In the genomic region with DNA sequence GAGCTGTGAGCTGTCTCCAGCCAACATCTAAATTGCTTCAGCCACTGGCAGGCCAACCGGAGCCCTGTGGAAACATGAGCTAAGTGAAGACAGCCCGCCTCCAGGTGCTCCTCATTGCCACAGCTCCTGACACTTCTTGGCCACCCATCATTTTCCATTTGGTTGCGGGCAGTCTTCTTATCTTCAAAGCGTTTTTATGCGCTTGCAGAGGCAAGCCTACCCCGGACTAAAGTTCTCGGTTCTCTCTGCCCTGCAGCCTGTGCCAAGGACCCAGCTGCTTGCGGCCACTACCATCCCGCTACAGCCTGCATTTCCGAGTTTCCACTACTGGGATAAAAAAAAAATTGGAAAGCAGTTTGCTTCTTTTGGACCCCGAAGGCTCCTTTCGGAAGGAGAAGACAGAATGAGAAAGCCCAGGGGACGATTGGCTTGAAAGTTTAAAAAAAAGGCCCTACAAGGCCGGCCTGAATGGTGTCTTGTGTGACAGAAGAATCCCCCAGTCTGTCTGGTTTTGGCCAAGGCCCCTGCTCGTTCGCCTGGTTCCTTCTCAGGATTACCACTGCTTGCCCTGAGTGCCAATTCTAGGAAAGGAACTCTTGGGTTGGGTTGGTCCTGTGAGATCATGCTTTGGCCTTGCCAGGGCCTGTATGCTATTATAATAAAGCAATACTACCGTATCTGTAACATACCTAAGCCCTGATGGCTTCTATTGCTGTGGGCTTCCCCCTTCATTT, we compare ENCODE assay signal across 13 mouse cellular contexts.
DNase-seq lines count a peak whose midpoint lies in the region; ATAC-seq and TF ChIP-seq lines count a peak whose summit lies in the region.
"Had no signal": no experiment of that assay in that cellular context is flagged by ENCODE, and none has a peak within 500 bp of the region (broad histone marks: within the 10 kb centered on the region; RNA-seq: fewer than 3 reads in every experiment).

No protein-coding gene starts in this region.

- H3K9ac ChIP-seq in embryonic facial prominence, embryonic 14.5 days (ENCODE audit: low read depth, low read length) = no peak overlapping the region
- H3K9ac ChIP-seq in limb, embryonic 15.5 days = no peak overlapping the region
- H3K9ac ChIP-seq in intestine, postnatal 0 days (ENCODE audit: low read depth, low read length) = no peak overlapping the region
- H3K9ac ChIP-seq in stomach, postnatal 0 days (ENCODE audit: low read length) = no peak overlapping the region

- no peak overlapping the region for H3K4me2 ChIP-seq in embryonic facial prominence, embryonic 14.5 days (ENCODE audit: low read depth, low read length)
- no peak overlapping the region for H3K4me2 ChIP-seq in limb, embryonic 15.5 days
- no peak overlapping the region for H3K4me2 ChIP-seq in intestine, postnatal 0 days (replicated peaks; ENCODE audit: low read depth)
- H3K4me2 ChIP-seq in stomach, postnatal 0 days (replicated peaks; ENCODE audit: low read depth) = no peak overlapping the region

- TF ChIP-seq EP300 in stomach, postnatal 0 days (optimal IDR thresholded peaks at IDR 0.05) = no peak

- no peaks in the 10 kb centered on the region for H3K27me3 ChIP-seq in embryonic facial prominence, embryonic 14.5 days (replicated peaks; ENCODE audit: control insufficient read depth, insufficient read depth, low read length)
- no peaks in the 10 kb centered on the region for H3K27me3 ChIP-seq in limb, embryonic 15.5 days
- no peaks in the 10 kb centered on the region for H3K27me3 ChIP-seq in intestine, postnatal 0 days (replicated peaks; ENCODE audit: control insufficient read depth, insufficient read depth, low read length)
- H3K27me3 ChIP-seq in forebrain, embryonic 10.5 days (ENCODE audit: poor library complexity, severe bottlenecking) = no peaks in the 10 kb centered on the region
- no peaks in the 10 kb centered on the region for H3K27me3 ChIP-seq in stomach, postnatal 0 days (ENCODE audit: control insufficient read depth, insufficient read depth, low read length)

- WGBS in embryonic facial prominence, embryonic 14.5 days = 48% methylated on average over 17 of the region's 17 CpGs
- WGBS in limb, embryonic 15.5 days = 44% methylated on average over 17 of the region's 17 CpGs
- 78% methylated on average over 17 of the region's 17 CpGs for WGBS in intestine, postnatal 0 days
- WGBS in forebrain, embryonic 10.5 days = 85% methylated on average over 17 of the region's 17 CpGs
- WGBS in stomach, postnatal 0 days = 61% methylated on average over 17 of the region's 17 CpGs

- peaks cover 19% of the 10 kb centered on the region for H3K4me1 ChIP-seq in embryonic facial prominence, embryonic 14.5 days (ENCODE audit: control insufficient read depth, insufficient read depth, low read length)
- peaks cover 9% of the 10 kb centered on the region for H3K4me1 ChIP-seq in limb, embryonic 15.5 days
- H3K4me1 ChIP-seq in intestine, postnatal 0 days (replicated peaks; ENCODE audit: control insufficient read depth, insufficient read depth, low read length) = no peaks in the 10 kb centered on the region
- H3K4me1 ChIP-seq in forebrain, embryonic 10.5 days = no peaks in the 10 kb centered on the region
- H3K4me1 ChIP-seq in stomach, postnatal 0 days (replicated peaks; ENCODE audit: control insufficient read depth, insufficient read depth) = no peaks in the 10 kb centered on the region

- H3K27ac ChIP-seq in embryonic facial prominence, embryonic 14.5 days (replicated peaks; ENCODE audit: low read depth, low read length) = peak overlapping the region; percentile 35; the same call in 1 of the 2 replicates
- H3K27ac ChIP-seq in limb, embryonic 15.5 days = no peak overlapping the region
- H3K27ac ChIP-seq in intestine, postnatal 0 days (ENCODE audit: low read depth, low read length) = no peak overlapping the region
- H3K27ac ChIP-seq in forebrain, embryonic 10.5 days = no peak overlapping the region
- H3K27ac ChIP-seq in stomach, postnatal 0 days (replicated peaks) = no peak overlapping the region

- TF ChIP-seq CTCF in intestine, postnatal 0 days (IDR thresholded peaks at IDR 0.05; ENCODE audit: low read depth) = no peak
- no peak for TF ChIP-seq CTCF in stomach, postnatal 0 days (IDR thresholded peaks at IDR 0.05; ENCODE audit: low read depth)

- H3K4me3 ChIP-seq in embryonic facial prominence, embryonic 14.5 days (ENCODE audit: low read depth, low read length) = no peak overlapping the region
- H3K4me3 ChIP-seq in limb, embryonic 15.5 days = no peak overlapping the region
- no peak overlapping the region for H3K4me3 ChIP-seq in intestine, postnatal 0 days (ENCODE audit: low read depth, low read length)
- no peak overlapping the region for H3K4me3 ChIP-seq in forebrain, embryonic 10.5 days
- H3K4me3 ChIP-seq in stomach, postnatal 0 days (ENCODE audit: low read depth, low read length) = no peak overlapping the region

- H3K9me3 ChIP-seq in embryonic facial prominence, embryonic 14.5 days (ENCODE audit: control insufficient read depth, low read length) = no peaks in the 10 kb centered on the region
- H3K9me3 ChIP-seq in limb, embryonic 15.5 days = no peaks in the 10 kb centered on the region
- H3K9me3 ChIP-seq in intestine, postnatal 0 days (ENCODE audit: control insufficient read depth) = no peaks in the 10 kb centered on the region
- no peaks in the 10 kb centered on the region for H3K9me3 ChIP-seq in forebrain, embryonic 10.5 days
- H3K9me3 ChIP-seq in stomach, postnatal 0 days (ENCODE audit: control insufficient read depth, low read length) = no peaks in the 10 kb centered on the region

- H3K36me3 ChIP-seq in embryonic facial prominence, embryonic 14.5 days (ENCODE audit: control insufficient read depth, insufficient read depth, low read length) = no peaks in the 10 kb centered on the region
- H3K36me3 ChIP-seq in limb, embryonic 15.5 days = no peaks in the 10 kb centered on the region
- no peaks in the 10 kb centered on the region for H3K36me3 ChIP-seq in intestine, postnatal 0 days (ENCODE audit: control insufficient read depth, insufficient read depth)
- no peaks in the 10 kb centered on the region for H3K36me3 ChIP-seq in forebrain, embryonic 10.5 days (replicated peaks)
- no peaks in the 10 kb centered on the region for H3K36me3 ChIP-seq in stomach, postnatal 0 days (ENCODE audit: control insufficient read depth, insufficient read depth, low read length)

- peak; percentile 62 for ATAC-seq in embryonic facial prominence, embryonic 14.5 days (ENCODE audit: low read depth)
- peak; percentile 63; the same call in 1 of the 2 replicates for ATAC-seq in limb, embryonic 15.5 days (ENCODE audit: insufficient number of reproducible peaks, low FRiP score, low TSS enrichment, low read depth)
- no peak for ATAC-seq in intestine, postnatal 0 days
- no peak for ATAC-seq in stomach, postnatal 0 days (ENCODE audit: low FRiP score, low TSS enrichment)

- peak; percentile 20 to 34 for DNase-seq in cerebellum, postnatal 10 days
- DNase-seq in cerebellum, adult 11-12 months = no peak
- DNase-seq in embryonic facial prominence, embryonic 14.5 days (ENCODE audit: low spot score) = peak; percentile 85
- DNase-seq in heart, adult 9 months (ENCODE audit: low spot score in 2 of 2) = peak; percentile 83 to 89
- DNase-seq in forebrain, embryonic 10.5 days (ENCODE audit: extremely low spot score, low spot score) = no peak
- no peak for DNase-seq in stomach, postnatal 0 days (ENCODE audit: low spot score)
- DNase-seq: B cell, adult 2 months; embryo, embryonic 11 days; liver; retina, postnatal 1 day; thymus, postnatal 36 days had no signal

Comparison
In these comparisons a context has a peak if more than half of its experiments do, and no peak if none do; other contexts are left out.
1. DNase-seq: peak in cerebellum, postnatal 10 days (2 of 2), embryonic facial prominence, embryonic 14.5 days (single experiment) and heart, adult 9 months (2 of 2); none in cerebellum, adult 11-12 months (single experiment), forebrain, embryonic 10.5 days (single experiment) and stomach, postnatal 0 days (single experiment).
2. ATAC-seq: peak in embryonic facial prominence, embryonic 14.5 days (single experiment) and limb, embryonic 15.5 days (single experiment); none in intestine, postnatal 0 days (single experiment) and stomach, postnatal 0 days (single experiment).